Mouse (Mus musculus) central nervous system, embryonic 11.5 days (tissue): Measurements from ENCODE around the gene Cecr2. TPM values are rescaled to one million over a fixed set of nuclear protein-coding genes. Genes with fewer than 3 reads are reported as not detected.

Experiments used
- polyA plus RNA-seq: library from polyadenylated mRNA; depleted of rRNA; stranded (reverse); fragments of >200 nt; gene quantifications from 2 replicates; pipeline ENCODE4 v1.2.3, GENCODE M21; 2012; rRNA removed

The Cecr2 gene
- polyA plus RNA-seq, result 19.3 and 27.7 TPM in 2 replicates

DNA sequence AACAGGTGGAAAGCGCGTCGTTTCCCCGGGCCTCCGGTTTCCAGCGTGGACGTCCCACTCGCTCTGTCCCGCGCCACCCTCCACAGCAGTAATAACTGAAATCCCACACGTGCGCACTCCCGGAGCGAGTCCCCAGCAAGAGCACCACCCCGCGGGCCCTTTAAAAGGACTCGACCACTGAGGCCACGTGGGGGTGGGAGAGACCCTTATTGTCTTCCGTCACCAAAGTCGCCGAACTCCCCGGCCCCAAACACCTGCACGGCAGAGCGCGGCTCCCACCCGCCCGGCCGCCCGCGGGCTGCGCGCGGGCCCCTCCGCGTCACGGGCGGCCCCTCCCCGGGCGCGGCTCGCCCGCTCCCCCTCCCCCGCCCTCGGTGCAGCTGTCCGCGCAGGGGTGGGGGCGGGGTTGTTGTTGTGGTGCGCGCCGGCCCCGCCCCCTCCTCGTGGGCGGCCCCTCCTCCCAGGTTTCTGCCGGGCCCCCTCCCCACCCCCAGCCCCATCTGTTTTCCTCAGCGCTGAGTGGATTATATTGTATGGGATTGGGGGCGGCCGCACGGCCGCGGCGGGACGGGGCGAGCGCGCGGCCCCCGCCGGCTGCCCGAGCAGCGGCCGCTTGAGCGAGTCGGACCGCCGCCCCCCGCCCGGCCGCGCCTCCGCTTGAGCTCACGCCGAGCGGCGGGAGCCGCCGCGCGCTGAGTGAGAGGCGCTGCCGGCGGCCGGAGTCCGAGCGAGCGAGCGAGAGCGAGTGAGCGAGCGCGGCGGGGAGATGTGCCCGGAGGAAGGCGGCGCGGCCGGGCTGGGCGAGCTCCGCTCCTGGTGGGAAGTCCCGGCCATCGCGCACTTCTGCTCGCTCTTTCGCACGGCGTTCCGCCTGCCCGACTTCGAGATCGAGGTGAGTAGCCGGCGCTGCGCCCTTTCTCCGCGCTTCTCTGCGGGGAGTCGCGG lies at the start of gene Cecr2:
TSS of gene Cecr2 (plus strand) at position 554 of the 945 bp plus-strand sequence.

DNA sequence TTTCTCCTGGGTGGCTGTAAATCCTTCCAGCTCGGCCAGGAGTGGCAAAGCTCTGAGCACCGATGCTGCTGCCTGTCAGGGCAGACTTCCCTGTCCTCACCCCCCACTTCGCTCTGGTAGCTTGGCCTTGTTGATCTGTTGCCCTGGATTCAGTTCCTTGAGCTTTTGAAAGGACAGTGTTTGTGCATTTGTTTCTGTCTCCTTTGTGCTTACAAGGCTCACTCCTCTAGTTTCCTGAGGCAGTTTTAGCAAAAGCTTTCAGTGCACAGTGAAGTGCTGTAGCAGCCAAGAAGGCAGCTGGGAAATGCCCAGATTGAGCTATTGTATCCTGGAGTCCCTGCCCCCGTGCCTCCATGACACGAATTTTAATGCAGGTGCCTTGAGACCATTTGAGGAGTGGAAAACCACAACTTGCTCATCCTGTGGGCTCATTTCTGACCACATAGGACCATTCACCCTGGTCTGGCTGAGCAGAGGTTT lies 107.0 kb downstream of the Cecr2 start, which contains the start of gene Slc25a18:
TSS of gene Slc25a18 (plus strand) at position 430 of the 480 bp plus-strand sequence.

Other genes with a start within 250 kb of the Cecr2 start
- 3.2 and 4.7 TPM in 2 replicates for gene Il17ra, start 203.1 kb upstream of the Cecr2 start, polyA plus RNA-seq
- gene Tmem121b, start 172.6 kb upstream of the Cecr2 start, polyA plus RNA-seq, result 3.3 and 4.0 TPM in 2 replicates
- 21.1 and 24.8 TPM in 2 replicates for gene Hdhd5, start 135.1 kb upstream of the Cecr2 start, polyA plus RNA-seq
- 1.2 and 1.6 TPM in 2 replicates for gene Slc25a18, start 107.2 kb downstream of the Cecr2 start, polyA plus RNA-seq
- 89.9 and 115 TPM in 2 replicates for gene Atp6v1e1, start 156.4 kb downstream of the Cecr2 start, polyA plus RNA-seq
- 27.1 and 33.8 TPM in 2 replicates for gene Bcl2l13, start 169.8 kb downstream of the Cecr2 start, polyA plus RNA-seq